Mouse (Mus musculus): ENCODE measurements around the gene Acsl5. TPM values are rescaled to one million over a fixed set of nuclear protein-coding genes. Genes with fewer than 3 reads are reported as not detected.

The Acsl5 gene
- total RNA-seq, 2 experiments from 2014 or later: 66.8 to 93.0 TPM

GRCm38 (mm10) chr19:55276100-55276499 lies 24.4 kb downstream of the Acsl5 start:
- no peak for ATAC-seq (ENCODE audit: poor library complexity, severe bottlenecking)

- ATAC-seq (ENCODE audit: poor library complexity, severe bottlenecking): no peak
Observed at GRCm38 (mm10) chr19:55276770-55277169, 25.0 kb downstream of the Acsl5 start.

GRCm38 (mm10) chr19:55284093-55284492 lies 32.4 kb downstream of the Acsl5 start:
- ATAC-seq (ENCODE audit: poor library complexity, severe bottlenecking): peak; percentile 66

GRCm38 (mm10) chr19:55286034-55286433 lies 34.3 kb downstream of the Acsl5 start:
- ATAC-seq (ENCODE audit: poor library complexity, severe bottlenecking): no peak

- no peak for ATAC-seq (ENCODE audit: poor library complexity, severe bottlenecking)
Observed at GRCm38 (mm10) chr19:55288974-55289373, 37.2 kb downstream of the Acsl5 start.

- no peak for ATAC-seq (ENCODE audit: poor library complexity, severe bottlenecking)
Observed at GRCm38 (mm10) chr19:55290621-55291270, 39.0 kb downstream of the Acsl5 start.

GRCm38 (mm10) chr19:55292210-55292850 lies 40.6 kb downstream of the Acsl5 start:
- ATAC-seq (ENCODE audit: poor library complexity, severe bottlenecking): no peak

- no peak for ATAC-seq (ENCODE audit: poor library complexity, severe bottlenecking)
Observed at GRCm38 (mm10) chr19:55293175-55293574, 41.4 kb downstream of the Acsl5 start.

- no peak for ATAC-seq (ENCODE audit: poor library complexity, severe bottlenecking)
Observed at GRCm38 (mm10) chr19:55295075-55295474, 43.3 kb downstream of the Acsl5 start.

GRCm38 (mm10) chr19:55295556-55295955 lies 43.8 kb downstream of the Acsl5 start:
- no peak for ATAC-seq (ENCODE audit: poor library complexity, severe bottlenecking)

- no peak for ATAC-seq (ENCODE audit: poor library complexity, severe bottlenecking)
Observed at GRCm38 (mm10) chr19:55296301-55296700, 44.6 kb downstream of the Acsl5 start.

- no peak for ATAC-seq (ENCODE audit: poor library complexity, severe bottlenecking)
Observed at GRCm38 (mm10) chr19:55297489-55297888, 45.8 kb downstream of the Acsl5 start.

GRCm38 (mm10) chr19:55297961-55298360 lies 46.2 kb downstream of the Acsl5 start:
- ATAC-seq (ENCODE audit: poor library complexity, severe bottlenecking): no peak

- peak; percentile 89 for ATAC-seq (ENCODE audit: poor library complexity, severe bottlenecking)
Observed at GRCm38 (mm10) chr19:55299378-55299777, 47.6 kb downstream of the Acsl5 start.

- no peak for ATAC-seq (ENCODE audit: poor library complexity, severe bottlenecking)
Observed at GRCm38 (mm10) chr19:55300525-55300924, 48.8 kb downstream of the Acsl5 start.

- 0 out of 2 replicates have a peak, but pooled peaks have one; percentile 43 for ATAC-seq (ENCODE audit: poor library complexity, severe bottlenecking)
Observed at GRCm38 (mm10) chr19:55305024-55305423, 53.3 kb downstream of the Acsl5 start.

- peak; percentile 41 for ATAC-seq (ENCODE audit: poor library complexity, severe bottlenecking)
Observed at GRCm38 (mm10) chr19:55311874-55312273, 60.1 kb downstream of the Acsl5 start.

- ATAC-seq (ENCODE audit: poor library complexity, severe bottlenecking): no peak
Observed at GRCm38 (mm10) chr19:55313649-55314048, 61.9 kb downstream of the Acsl5 start.

- peak; percentile 83 for ATAC-seq (ENCODE audit: poor library complexity, severe bottlenecking)
Observed at GRCm38 (mm10) chr19:55315452-55316108, 63.8 kb downstream of the Acsl5 start, which contains the start of gene Zdhhc6. Zdhhc6 (minus strand) TSS chr19:55316032.

GRCm38 (mm10) chr19:55316109-55316714 lies 64.5 kb downstream of the Acsl5 start, which contains the start of gene Vti1a:
Vti1a (plus strand) TSS chr19:55316295.
- peak; percentile 85 for ATAC-seq (ENCODE audit: poor library complexity, severe bottlenecking)

- no peak for ATAC-seq (ENCODE audit: poor library complexity, severe bottlenecking)
Observed at GRCm38 (mm10) chr19:55316901-55317300, 65.2 kb downstream of the Acsl5 start.

Measured in megakaryocyte, adult 5-6 weeks (primary cell).